Mouse (Mus musculus): ENCODE data around the gene Col27a1. TPM values are rescaled to one million over a fixed set of nuclear protein-coding genes. Genes with fewer than 3 reads are reported as not detected.

Col27a1 gene
- 1.5 TPM in 2 replicates for polyA plus RNA-seq (2015; fragmentation: Nextera tagmentation; extraction: Ambion mirVana)

DNA sequence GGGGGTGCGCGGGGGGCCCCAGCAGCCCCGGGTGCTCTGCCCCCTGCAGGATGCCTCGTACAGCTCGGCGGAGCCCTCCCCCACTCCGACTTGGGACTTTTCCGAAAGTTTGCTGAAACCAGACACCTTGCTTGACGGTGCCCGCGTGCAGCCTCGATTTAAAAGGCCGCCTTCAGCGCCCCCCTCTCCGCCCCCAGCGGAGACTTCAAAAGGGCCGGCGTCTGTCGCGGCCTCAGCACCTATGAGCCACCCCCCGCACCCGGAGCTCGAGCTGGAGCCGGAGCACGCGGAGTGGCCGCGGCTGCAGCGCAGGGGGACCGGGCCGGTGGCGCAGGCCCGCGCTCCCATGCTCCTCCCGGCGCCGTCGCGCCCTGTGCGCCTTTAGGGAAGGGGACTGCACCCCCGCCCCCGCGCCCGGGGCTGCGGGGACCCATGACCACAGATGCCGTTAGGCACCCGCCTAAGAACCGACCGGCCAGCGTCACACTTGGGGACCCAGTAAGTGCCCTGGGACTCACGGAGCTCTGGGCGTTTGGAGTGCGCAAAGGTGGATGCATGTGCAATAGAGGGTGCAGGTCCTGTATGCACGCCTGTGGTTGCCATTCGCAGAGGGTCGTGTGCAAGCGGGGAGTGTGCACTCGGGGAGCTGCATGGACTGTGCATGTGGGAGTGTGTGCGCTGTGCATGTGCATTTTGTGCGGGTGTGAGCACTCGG is at the start of gene Col27a1:
Gene Col27a1, plus strand, starts transcription at position 98 of the 715 bp plus-strand sequence.
- Histone ChIP-seq H3K4me2 (peak within 1 kb of the TSS; percentile 68), H3K4me1 (replicated peaks) (peaks cover 10% of the 10 kb centered on the region), H3K36me3 (no peaks in the 10 kb centered on the region), H3K4me3 (replicated peaks) (peak within 1 kb of the TSS; percentile 61), H3K27ac (no peak within 1 kb of the TSS), H3K9me3 (replicated peaks) (no peaks in the 10 kb centered on the region), H3K27me3 (peaks cover 65% of the 10 kb centered on the region), H3K9ac (0 out of 2 replicates have a peak within 1 kb of the TSS, but pooled peaks have one; percentile 9)
- ATAC-seq (ENCODE audit: low read depth) (peak; percentile 35; the same call in 1 of the 2 replicates), DNase-seq (no peak)
- 3% methylated on average over 61 of the region's 61 CpGs for WGBS (ENCODE audit: insufficient replicate concordance)

DNA sequence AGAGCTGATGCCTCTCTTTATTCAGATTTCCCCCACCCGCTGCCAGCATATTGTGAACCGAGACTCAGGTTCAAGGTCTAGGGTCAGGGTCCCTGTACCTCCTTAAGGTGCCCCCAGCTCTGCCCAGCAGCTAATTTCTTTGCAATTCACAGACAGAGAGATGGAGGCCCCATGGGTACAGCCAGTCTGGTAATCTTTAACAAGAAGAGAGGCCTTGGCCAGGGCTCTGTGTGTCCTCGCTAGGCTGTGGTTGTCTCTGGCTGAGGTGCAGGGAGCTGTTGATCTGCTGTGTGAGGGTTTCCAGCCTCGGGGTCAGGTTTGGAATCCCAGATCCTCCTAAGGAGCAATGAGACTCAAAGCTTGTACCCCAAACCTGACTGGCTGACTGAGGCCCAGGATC is 48.2 kb upstream of the Col27a1 start:
- ATAC-seq (ENCODE audit: low read depth) (no peak), DNase-seq (no peak)
- WGBS (ENCODE audit: insufficient replicate concordance), result 61% methylated on average over 4 of the region's 4 CpGs
- Histone ChIP-seq H3K36me3 (no peaks in the 10 kb centered on the region), H3K9me3 (replicated peaks) (no peaks in the 10 kb centered on the region), H3K27ac (no peak overlapping the region), H3K27me3 (no peaks in the 10 kb centered on the region), H3K9ac (no peak overlapping the region), H3K4me3 (replicated peaks) (no peak overlapping the region), H3K4me2 (no peak overlapping the region), H3K4me1 (replicated peaks) (no peaks in the 10 kb centered on the region)

DNA sequence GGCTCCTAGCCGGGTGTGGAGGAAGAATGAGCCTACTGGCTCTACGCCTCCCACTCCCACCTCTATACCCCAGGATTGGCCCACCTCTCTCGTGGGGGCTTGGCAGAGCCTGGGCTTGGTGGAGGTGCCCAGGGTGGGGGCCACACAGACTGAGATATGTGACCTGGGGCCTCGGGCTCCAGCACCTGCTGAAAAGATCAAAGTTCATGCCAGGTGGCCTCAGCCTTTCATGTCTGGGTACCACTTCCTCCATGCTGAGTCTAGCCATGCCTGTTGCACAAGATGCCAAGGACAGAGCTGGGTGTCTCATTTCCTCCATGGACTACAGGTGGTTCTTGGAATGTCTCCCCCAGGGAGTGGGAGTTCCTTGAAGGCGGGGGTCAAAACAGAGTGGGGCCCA is 47.5 kb upstream of the Col27a1 start:
- H3K9ac ChIP-seq, result no peak overlapping the region
- H3K4me1 ChIP-seq (replicated peaks), result no peaks in the 10 kb centered on the region
- H3K4me3 ChIP-seq (replicated peaks), result no peak overlapping the region
- H3K27ac ChIP-seq, result no peak overlapping the region
- DNase-seq, result no peak
- no peaks in the 10 kb centered on the region for H3K9me3 ChIP-seq (replicated peaks)
- no peaks in the 10 kb centered on the region for H3K27me3 ChIP-seq
- no peaks in the 10 kb centered on the region for H3K36me3 ChIP-seq
- no peak for ATAC-seq (ENCODE audit: low read depth)
- H3K4me2 ChIP-seq, result no peak overlapping the region
- 59% methylated on average over 5 of the region's 5 CpGs for WGBS (ENCODE audit: insufficient replicate concordance)

DNA sequence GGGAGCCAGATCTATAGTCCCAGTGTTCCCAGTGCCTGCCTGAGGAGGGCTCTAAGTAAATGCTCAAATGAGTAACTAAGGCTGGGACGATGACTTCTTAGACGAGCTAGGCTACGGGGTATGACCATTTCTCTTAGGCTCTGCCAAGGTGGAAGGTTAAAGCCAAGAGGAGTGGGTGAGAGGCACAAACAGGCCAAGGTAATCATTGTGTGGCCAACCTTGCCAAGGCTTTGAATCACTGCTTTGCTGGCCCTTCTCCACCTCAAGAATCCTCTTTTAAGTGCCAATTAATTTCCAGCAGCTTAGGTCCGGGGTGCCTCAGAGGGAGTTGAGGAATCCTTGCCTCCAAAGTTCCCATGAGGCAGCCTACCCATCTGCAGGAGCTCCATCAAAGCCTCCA is 43.7 kb upstream of the Col27a1 start:
- H3K27me3 ChIP-seq, result no peaks in the 10 kb centered on the region
- 0 out of 2 replicates have a peak, but pooled peaks cover 4% of the 10 kb centered on the region for H3K4me1 ChIP-seq (replicated peaks)
- ATAC-seq (ENCODE audit: low read depth) (no peak), DNase-seq (no peak)
- no peak overlapping the region for H3K4me3 ChIP-seq (replicated peaks)
- no peak overlapping the region for H3K27ac ChIP-seq
- WGBS (ENCODE audit: insufficient replicate concordance), result 73% methylated on average over 4 of the region's 4 CpGs
- H3K4me2 ChIP-seq, result no peak overlapping the region
- no peaks in the 10 kb centered on the region for H3K36me3 ChIP-seq
- H3K9ac ChIP-seq, result no peak overlapping the region
- no peaks in the 10 kb centered on the region for H3K9me3 ChIP-seq (replicated peaks)

DNA sequence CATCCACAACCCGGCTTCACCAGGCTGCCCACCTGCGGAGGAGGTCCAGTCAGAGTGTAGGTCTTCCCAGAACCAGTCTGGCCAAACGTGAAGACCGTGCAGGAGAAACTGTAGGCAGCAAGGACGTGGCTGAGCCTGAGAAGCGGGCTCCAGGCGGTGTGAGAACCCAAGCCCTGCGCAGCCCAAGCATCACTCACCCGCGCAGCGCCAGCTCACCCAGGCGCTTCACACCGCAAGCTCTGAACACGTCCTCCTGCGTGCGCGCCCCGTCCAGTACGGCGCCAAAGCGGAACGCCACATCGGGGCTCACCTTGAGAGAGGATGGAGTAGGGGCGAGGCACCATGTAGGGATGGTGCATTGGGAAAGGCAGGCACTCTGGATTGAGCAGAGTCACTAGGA is 42.7 kb upstream of the Col27a1 start:
- no peak for DNase-seq

DNA sequence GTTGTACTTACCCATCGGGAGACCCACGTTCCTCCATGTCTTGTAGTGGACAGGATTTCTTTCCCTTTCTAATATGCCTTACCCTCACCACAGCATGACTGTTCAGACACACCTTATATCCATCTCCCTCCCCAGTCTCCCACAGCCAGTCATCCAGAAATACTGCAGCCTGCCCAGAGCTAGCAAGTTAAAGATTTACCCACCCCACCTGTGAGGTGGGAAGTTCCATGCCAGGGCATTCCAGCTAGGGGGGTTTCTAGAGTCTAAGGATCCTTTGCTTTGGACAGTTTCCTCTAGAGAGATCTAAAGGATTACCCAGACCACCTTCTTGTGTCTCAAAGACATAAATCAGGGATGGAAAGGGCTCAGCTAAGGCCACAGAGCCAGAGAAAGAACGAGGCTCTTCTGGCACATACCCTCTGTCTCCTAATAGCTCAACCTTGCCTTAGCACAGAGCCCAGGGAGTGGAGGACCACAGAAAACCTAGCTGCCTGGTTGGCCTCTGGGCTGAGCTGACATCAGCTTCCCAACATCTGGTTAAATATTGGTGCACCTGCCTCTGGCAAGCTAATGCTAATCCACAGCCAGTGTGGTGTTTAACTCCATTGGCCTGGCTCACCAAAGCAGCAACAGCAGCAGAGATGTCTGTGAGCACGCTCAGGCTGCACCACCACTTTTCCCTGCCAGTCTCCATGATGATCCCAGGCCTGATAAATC is 41.7 kb upstream of the Col27a1 start, which contains the start of gene Kif12:
Gene Kif12, minus strand, starts transcription at position 163 of the 717 bp plus-strand sequence.
- Histone ChIP-seq H3K4me3 (replicated peaks) (peak within 1 kb of the TSS; percentile 34), H3K4me2 (peak within 1 kb of the TSS; percentile 49), H3K27me3 (no peaks in the 10 kb centered on the region), H3K27ac (peak within 1 kb of the TSS; percentile 34; the same call in 1 of the 2 replicates), H3K36me3 (no peaks in the 10 kb centered on the region), H3K4me1 (replicated peaks) (0 out of 2 replicates have a peak, but pooled peaks cover 4% of the 10 kb centered on the region), H3K9me3 (replicated peaks) (no peaks in the 10 kb centered on the region), H3K9ac (peak within 1 kb of the TSS; percentile 41; the same call in 1 of the 2 replicates)
- ATAC-seq (ENCODE audit: low read depth) (peak; percentile 80), DNase-seq (no peak)
- 42% methylated on average over 4 of the region's 4 CpGs for WGBS (ENCODE audit: insufficient replicate concordance)

More for the DNA sequence above, 42.7 kb upstream of the Col27a1 start:
- Histone ChIP-seq H3K36me3 (no peaks in the 10 kb centered on the region), H3K4me3 (replicated peaks) (peak overlapping the region; percentile 34), H3K4me1 (replicated peaks) (0 out of 2 replicates have a peak, but pooled peaks cover 4% of the 10 kb centered on the region), H3K9me3 (replicated peaks) (no peaks in the 10 kb centered on the region), H3K27me3 (no peaks in the 10 kb centered on the region), H3K9ac (no peak overlapping the region), H3K27ac (no peak overlapping the region), H3K4me2 (peak overlapping the region; percentile 49)
- 37% methylated on average over 24 of the region's 24 CpGs for WGBS (ENCODE audit: insufficient replicate concordance)
- no peak for ATAC-seq (ENCODE audit: low read depth)

DNA sequence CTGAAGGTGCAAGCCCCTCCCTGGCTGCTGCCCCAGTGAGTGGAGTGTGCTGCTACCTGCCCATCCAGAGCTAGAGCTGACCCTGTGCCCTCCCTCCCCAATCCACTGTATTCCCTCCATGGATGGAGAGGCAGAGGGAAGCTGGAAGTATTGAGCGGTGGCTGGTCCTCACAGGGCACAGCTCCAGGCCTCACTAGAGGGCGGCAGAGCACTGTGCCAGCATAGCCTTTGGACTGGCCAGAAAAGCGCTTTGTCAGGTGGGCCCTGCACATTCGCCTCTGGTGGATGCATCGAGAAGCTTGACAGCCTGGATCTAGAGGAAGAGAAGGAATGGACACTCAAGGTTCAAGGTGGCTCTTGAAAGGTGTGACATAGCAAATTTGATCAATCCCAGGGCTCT is 32.2 kb upstream of the Col27a1 start:
- H3K27me3 ChIP-seq, result no peaks in the 10 kb centered on the region
- H3K4me3 ChIP-seq (replicated peaks), result no peak overlapping the region
- DNase-seq (no peak), ATAC-seq (ENCODE audit: low read depth) (peak; percentile 48; the same call in 1 of the 2 replicates)
- H3K4me1 ChIP-seq (replicated peaks), result no peaks in the 10 kb centered on the region
- H3K36me3 ChIP-seq, result no peaks in the 10 kb centered on the region
- H3K9me3 ChIP-seq (replicated peaks), result no peaks in the 10 kb centered on the region
- H3K27ac ChIP-seq, result no peak overlapping the region
- 17% methylated on average over 5 of the region's 5 CpGs for WGBS (ENCODE audit: insufficient replicate concordance)
- no peak overlapping the region for H3K9ac ChIP-seq
- no peak overlapping the region for H3K4me2 ChIP-seq

DNA sequence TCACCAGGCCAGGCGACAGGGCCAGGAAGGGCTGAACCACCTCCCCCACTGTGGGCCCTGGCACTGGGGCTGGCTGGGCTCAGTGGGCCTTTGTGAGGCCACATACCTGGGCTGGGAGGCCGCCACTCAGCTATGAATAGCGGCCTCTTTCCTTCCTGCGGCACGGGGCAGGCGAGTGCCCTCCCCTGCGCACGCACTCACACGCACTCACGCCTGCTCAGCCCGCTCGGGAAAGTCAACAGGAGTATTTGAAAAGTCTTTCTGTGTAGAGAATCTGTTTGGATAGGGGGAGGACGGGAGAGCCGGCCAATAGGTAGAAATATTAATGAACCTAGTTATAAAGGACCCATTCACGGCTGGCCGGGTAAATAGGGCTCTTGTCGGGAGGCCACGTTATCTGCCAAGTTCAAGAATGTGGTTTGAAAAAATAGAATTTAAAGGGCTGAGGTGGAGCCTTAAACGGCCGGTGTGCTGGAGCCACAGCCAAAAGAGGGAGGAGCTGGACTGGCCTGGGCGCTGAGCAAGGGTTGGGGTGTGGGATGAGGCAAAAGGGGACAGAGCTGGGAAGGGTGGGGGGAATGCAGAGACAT is 27.4 kb upstream of the Col27a1 start:
- Histone ChIP-seq H3K27ac (0 out of 2 replicates have a peak overlapping the region, but pooled peaks have one; percentile 29), H3K9me3 (replicated peaks) (no peaks in the 10 kb centered on the region), H3K4me2 (no peak overlapping the region), H3K9ac (no peak overlapping the region), H3K4me3 (replicated peaks) (no peak overlapping the region), H3K36me3 (no peaks in the 10 kb centered on the region), H3K4me1 (replicated peaks) (0 out of 2 replicates have a peak, but pooled peaks cover 4% of the 10 kb centered on the region), H3K27me3 (no peaks in the 10 kb centered on the region)
- ATAC-seq (ENCODE audit: low read depth), result peak; percentile 56
- 53% methylated on average over 21 of the region's 21 CpGs for WGBS (ENCODE audit: insufficient replicate concordance)
- no peak for DNase-seq

DNA sequence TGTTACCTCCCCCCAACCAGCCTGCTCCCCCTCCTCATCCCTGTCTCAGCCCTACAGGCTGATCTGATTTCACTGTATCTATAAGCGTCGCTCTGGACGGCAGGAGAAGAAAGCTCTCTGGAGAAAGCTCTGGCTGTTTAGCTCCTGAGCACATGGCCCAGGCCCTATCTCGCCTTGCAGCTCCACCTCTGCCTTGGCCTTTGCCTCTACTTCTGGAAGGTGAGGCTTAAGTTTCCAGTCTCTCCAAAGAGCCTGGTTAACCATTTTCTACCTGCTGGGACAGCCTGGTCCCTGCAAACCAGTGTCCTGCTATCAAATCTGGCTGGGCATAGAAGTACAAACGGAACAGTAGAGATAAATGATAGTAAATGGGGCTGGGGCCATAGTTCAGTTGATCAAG is 22.2 kb upstream of the Col27a1 start:
- ATAC-seq (ENCODE audit: low read depth) (no peak), DNase-seq (no peak)
- H3K4me1 ChIP-seq (replicated peaks), result 0 out of 2 replicates have a peak, but pooled peaks cover 4% of the 10 kb centered on the region
- no peaks in the 10 kb centered on the region for H3K27me3 ChIP-seq
- H3K4me2 ChIP-seq, result no peak overlapping the region
- H3K9me3 ChIP-seq (replicated peaks), result no peaks in the 10 kb centered on the region
- H3K4me3 ChIP-seq (replicated peaks), result no peak overlapping the region
- no peaks in the 10 kb centered on the region for H3K36me3 ChIP-seq
- 53% methylated on average over 5 of the region's 5 CpGs for WGBS (ENCODE audit: insufficient replicate concordance)
- H3K9ac ChIP-seq, result no peak overlapping the region
- H3K27ac ChIP-seq, result no peak overlapping the region

DNA sequence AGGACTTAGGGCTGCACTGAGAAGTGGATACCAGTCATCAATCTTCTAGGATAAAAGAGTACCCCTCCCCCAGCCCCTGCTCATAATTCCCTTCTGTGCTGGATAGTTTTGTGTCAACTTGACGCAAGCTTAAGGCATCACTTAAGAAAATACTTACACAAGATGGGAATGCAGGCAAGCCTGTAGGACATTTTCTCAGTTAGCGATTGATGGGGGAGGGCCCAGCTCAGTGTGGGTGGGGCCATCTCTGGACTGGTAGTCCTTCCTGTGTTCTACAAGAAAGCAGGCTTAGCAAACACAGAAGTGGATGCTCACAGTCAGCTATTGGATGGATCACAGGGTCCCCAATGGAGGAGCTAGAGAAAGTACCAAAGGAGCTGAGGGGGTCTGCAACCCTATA is 19.4 kb upstream of the Col27a1 start:
- Histone ChIP-seq H3K9ac (no peak overlapping the region), H3K36me3 (no peaks in the 10 kb centered on the region), H3K4me3 (replicated peaks) (no peak overlapping the region), H3K4me1 (replicated peaks) (no peaks in the 10 kb centered on the region), H3K4me2 (no peak overlapping the region), H3K9me3 (replicated peaks) (no peaks in the 10 kb centered on the region), H3K27ac (no peak overlapping the region), H3K27me3 (no peaks in the 10 kb centered on the region)
- no peak for ATAC-seq (ENCODE audit: low read depth)
- DNase-seq, result no peak
- WGBS (ENCODE audit: insufficient replicate concordance), result 81% methylated on average over 2 of the region's 2 CpGs

DNA sequence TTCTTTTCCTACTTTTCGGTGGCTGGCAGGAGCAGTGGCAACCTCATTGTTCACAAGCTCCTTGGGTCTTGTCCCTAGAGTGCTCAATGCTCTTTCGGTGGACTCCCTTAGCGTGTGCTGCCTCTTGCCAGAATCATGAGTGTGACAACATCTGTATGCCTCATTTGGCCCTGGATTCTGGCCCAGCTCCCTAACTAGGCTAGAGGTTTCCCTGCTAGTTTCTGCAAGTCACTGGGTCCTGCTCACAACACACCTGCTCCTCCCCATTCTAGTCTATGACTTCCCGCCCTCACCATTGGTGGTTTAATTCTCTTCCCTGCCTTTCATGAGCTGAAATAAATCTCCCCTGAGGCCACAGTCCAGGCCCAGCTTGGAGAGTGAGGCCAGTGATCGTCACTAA is 14.4 kb upstream of the Col27a1 start:
- no peaks in the 10 kb centered on the region for H3K27me3 ChIP-seq
- no peak for ATAC-seq (ENCODE audit: low read depth)
- H3K4me3 ChIP-seq (replicated peaks), result no peak overlapping the region

More for the DNA sequence above, 14.4 kb upstream of the Col27a1 start:
- H3K36me3 ChIP-seq, result no peaks in the 10 kb centered on the region
- no peak overlapping the region for H3K9ac ChIP-seq
- no peak overlapping the region for H3K4me2 ChIP-seq
- no peaks in the 10 kb centered on the region for H3K9me3 ChIP-seq (replicated peaks)
- no peak for DNase-seq
- 60% methylated on average over 5 of the region's 5 CpGs for WGBS (ENCODE audit: insufficient replicate concordance)
- H3K4me1 ChIP-seq (replicated peaks), result no peaks in the 10 kb centered on the region
- no peak overlapping the region for H3K27ac ChIP-seq

Measured in liver, embryonic 13.5 days (tissue).